Mouse (Mus musculus) ES-E14 (cell line): Measurements from ENCODE around the gene AL731706.2. TPM values are rescaled to one million over a fixed set of nuclear protein-coding genes. Genes with fewer than 3 reads are reported as not detected.
"Not testable (repeated sequence)": the region's sequence is repeated elsewhere in the genome, so short reads cannot be mapped to it uniquely, and the experiment has no call there.

Experiments
- DNase-seq: peaks from one replicate; pipeline ENCODE4 v3.0.0-alpha.2; 2013; ENCODE audit warnings: low read depth, low spot score
- H3K27ac ChIP-seq: 2 replicates; pipeline ENCODE4 v1.5.1; 2012; ENCODE audit warnings: low read depth, mild to moderate bottlenecking, low read length, moderate library complexity, mixed read lengths; ENCODE audit not compliant: poor library complexity, insufficient read depth, severe bottlenecking
- H3K36me3 ChIP-seq: 2 replicates; pipeline ENCODE4 v1.6.1; 2012; ENCODE audit warnings: mild to moderate bottlenecking, low read length, moderate library complexity, mixed read lengths; ENCODE audit not compliant: control insufficient read depth, poor library complexity, insufficient read depth, severe bottlenecking
- H3K4me1 ChIP-seq, 2 experiments: fragments of 150-350 bp in 1 of 2; sonication (generic) in 1 of 2; 2 replicates each; pipeline ENCODE4 v1.6.1; 2012; ENCODE audit warnings: low read length in 2 of 2, mild to moderate bottlenecking in 1 of 2, mixed read lengths in 1 of 2; ENCODE audit not compliant: control insufficient read depth in 2 of 2, insufficient read depth in 2 of 2, poor library complexity in 1 of 2
- H3K4me3 ChIP-seq, 2 experiments: fragments of 150-350 bp in 1 of 2; sonication (generic) in 1 of 2; 2 replicates each; pipeline ENCODE4 v1.5.1; 2012; ENCODE audit warnings: low read length in 2 of 2, low read depth in 1 of 2, mild to moderate bottlenecking in 1 of 2, mixed read lengths in 1 of 2; ENCODE audit not compliant: insufficient read depth in 1 of 2, poor library complexity in 1 of 2, severe bottlenecking in 1 of 2
- H3K9ac ChIP-seq: 2 replicates; pipeline ENCODE4 v1.6.1; 2012; ENCODE audit warnings: low read depth, mild to moderate bottlenecking, low read length, mixed read lengths; ENCODE audit not compliant: poor library complexity, insufficient read depth, severe bottlenecking
- H3K9me3 ChIP-seq: fragments of 150-350 bp; sonication (generic); 2 replicates; pipeline ENCODE4 v1.6.1; 2012; ENCODE audit warnings: low read depth, mild to moderate bottlenecking, low read length; ENCODE audit not compliant: control insufficient read depth, insufficient read depth
- CHD2 ChIP-seq: IDR thresholded peaks from 2 replicates; pipeline ENCODE4 v1.6.1; 2014; ENCODE audit warnings: mild to moderate bottlenecking, low read depth, low read length, inconsistent platforms
- HCFC1 ChIP-seq: IDR thresholded peaks from 2 replicates; pipeline ENCODE4 v1.6.1; 2012; ENCODE audit warnings: low read length, inconsistent platforms, borderline replicate concordance; ENCODE audit not compliant: insufficient read depth
- MAFK ChIP-seq: IDR thresholded peaks from 2 replicates; pipeline ENCODE4 v1.6.1; 2014; ENCODE audit warnings: mild to moderate bottlenecking, low read depth, low read length, inconsistent platforms; ENCODE audit not compliant: insufficient read depth
- ZC3H11A ChIP-seq: IDR thresholded peaks from 2 replicates; pipeline ENCODE4 v1.6.1; 2012; ENCODE audit warnings: low read depth, mild to moderate bottlenecking, inconsistent platforms, low read length, borderline replicate concordance
- ZNF384 ChIP-seq: IDR thresholded peaks from 2 replicates; pipeline ENCODE4 v1.6.1; 2012; ENCODE audit warnings: low read depth, low read length, inconsistent platforms
- in situ Hi-C, 2 experiments: fragments of 600-800 bp; cut with MboI; formaldehyde crosslinking; loops; one replicate each; pipeline ENCODE4 v1.15.1; 2025; ENCODE audit warnings: low sequenced_read_pairs in 2 of 2, inconsistent platforms in 1 of 2; ENCODE audit not compliant: unreplicated experiment in 2 of 2
- total RNA-seq: library from RNA; depleted of rRNA; stranded (reverse); fragments of 300-350 nt; gene quantifications from 2 replicates; pipeline ENCODE4 v1.2.3, GENCODE M21; 2012

Gene AL731706.2
- total RNA-seq, 1 experiment: not detected

DNA sequence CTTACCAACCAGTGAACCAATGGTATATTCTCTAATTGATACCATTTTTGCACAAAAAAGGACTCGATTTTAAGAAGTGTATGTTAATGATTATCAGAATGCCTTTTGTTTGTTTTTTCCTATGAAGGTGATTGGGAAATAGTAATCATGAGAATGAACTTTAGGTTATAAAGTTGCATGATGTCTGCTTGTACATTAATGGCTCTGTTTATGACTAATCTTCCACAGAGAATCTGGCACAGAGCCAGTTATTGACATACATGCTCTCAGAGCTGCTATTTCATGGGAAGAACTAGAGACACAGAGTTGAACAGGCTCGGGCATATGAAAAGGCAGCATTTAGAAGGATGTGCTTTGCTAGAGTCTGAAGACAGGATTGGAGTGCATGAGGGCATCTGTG lies 10.7 kb upstream of the AL731706.2 start:
- no peaks in the 10 kb centered on the region for H3K9me3 ChIP-seq
- in situ Hi-C loops: no loop called here
- no peak for DNase-seq
- H3K36me3 ChIP-seq: no peaks in the 10 kb centered on the region
- H3K9ac ChIP-seq: no peak overlapping the region
- no peak overlapping the region for H3K27ac ChIP-seq
- H3K4me1 ChIP-seq: no peaks in the 10 kb centered on the region
- no peak overlapping the region for H3K4me3 ChIP-seq
- no peak for TF ChIP-seq HCFC1
- no peak for TF ChIP-seq MAFK
- TF ChIP-seq CHD2: no peak
- TF ChIP-seq ZNF384: no peak
- no peak for TF ChIP-seq ZC3H11A

DNA sequence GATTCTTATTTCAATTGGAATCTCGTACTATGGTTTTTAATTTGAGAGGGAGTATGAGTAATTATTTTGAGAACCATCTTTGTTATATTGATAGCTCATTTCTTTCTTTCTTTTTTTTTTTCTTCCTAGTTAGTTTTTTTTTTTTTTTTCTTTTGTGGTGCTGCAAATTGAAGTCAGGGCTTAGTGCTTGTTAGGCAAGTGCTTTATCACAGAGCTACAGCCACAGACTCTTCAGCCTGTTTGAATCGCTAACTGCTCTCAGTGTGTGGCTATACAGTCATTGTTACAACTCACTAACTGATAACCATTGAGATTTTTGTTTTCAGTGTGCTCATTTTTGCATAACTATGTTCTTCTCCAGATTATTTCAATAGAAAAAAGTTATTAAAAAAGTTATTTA lies 9.0 kb upstream of the AL731706.2 start:
- H3K4me3 ChIP-seq: no peak overlapping the region
- H3K9me3 ChIP-seq: no peaks in the 10 kb centered on the region
- no peaks in the 10 kb centered on the region for H3K4me1 ChIP-seq
- no peak overlapping the region for H3K27ac ChIP-seq
- no peak for DNase-seq
- no peak overlapping the region for H3K9ac ChIP-seq
- no peaks in the 10 kb centered on the region for H3K36me3 ChIP-seq
- in situ Hi-C loops: no loop called here
- no peak for TF ChIP-seq MAFK
- no peak for TF ChIP-seq HCFC1
- no peak for TF ChIP-seq ZC3H11A
- no peak for TF ChIP-seq CHD2
- no peak for TF ChIP-seq ZNF384

DNA sequence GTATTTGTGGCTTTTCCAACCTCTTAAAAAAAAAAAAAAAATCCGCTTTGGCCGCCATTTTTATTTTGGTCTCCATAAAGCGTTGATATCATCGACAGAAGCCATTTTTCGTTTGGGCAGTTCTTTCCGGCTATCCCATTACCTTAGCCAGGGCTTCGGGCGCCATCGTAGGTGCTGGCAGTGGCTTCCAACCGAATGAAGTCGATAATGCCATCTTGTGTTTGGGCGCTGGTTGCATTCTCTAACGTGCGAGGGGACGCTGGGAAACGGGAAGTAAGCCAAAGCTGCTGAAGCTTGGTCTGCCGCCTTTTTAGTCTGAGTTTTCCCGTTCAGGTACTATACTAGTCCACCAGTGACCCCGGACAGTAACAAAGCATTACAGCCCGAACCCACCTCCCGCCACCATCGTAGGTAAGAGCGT lies 6.5 kb upstream of the AL731706.2 start:
- no peaks in the 10 kb centered on the region for H3K36me3 ChIP-seq
- in situ Hi-C loops: no loop called here
- H3K9me3 ChIP-seq: no peaks in the 10 kb centered on the region
- H3K27ac ChIP-seq: no peak overlapping the region; the same call in 1 of the 2 replicates
- TF ChIP-seq ZC3H11A: no peak
- peak; percentile 99 for TF ChIP-seq HCFC1
- no peak; the same call in 1 of the 2 replicates for TF ChIP-seq ZNF384
- TF ChIP-seq MAFK: no peak
- TF ChIP-seq CHD2: no peak
- peak overlapping the region; percentile 96 for H3K9ac ChIP-seq
- DNase-seq: peak; percentile 85
- H3K4me3 ChIP-seq: peak overlapping the region; percentile 80 to 99
- H3K4me1 ChIP-seq: no peaks in the 10 kb centered on the region

DNA sequence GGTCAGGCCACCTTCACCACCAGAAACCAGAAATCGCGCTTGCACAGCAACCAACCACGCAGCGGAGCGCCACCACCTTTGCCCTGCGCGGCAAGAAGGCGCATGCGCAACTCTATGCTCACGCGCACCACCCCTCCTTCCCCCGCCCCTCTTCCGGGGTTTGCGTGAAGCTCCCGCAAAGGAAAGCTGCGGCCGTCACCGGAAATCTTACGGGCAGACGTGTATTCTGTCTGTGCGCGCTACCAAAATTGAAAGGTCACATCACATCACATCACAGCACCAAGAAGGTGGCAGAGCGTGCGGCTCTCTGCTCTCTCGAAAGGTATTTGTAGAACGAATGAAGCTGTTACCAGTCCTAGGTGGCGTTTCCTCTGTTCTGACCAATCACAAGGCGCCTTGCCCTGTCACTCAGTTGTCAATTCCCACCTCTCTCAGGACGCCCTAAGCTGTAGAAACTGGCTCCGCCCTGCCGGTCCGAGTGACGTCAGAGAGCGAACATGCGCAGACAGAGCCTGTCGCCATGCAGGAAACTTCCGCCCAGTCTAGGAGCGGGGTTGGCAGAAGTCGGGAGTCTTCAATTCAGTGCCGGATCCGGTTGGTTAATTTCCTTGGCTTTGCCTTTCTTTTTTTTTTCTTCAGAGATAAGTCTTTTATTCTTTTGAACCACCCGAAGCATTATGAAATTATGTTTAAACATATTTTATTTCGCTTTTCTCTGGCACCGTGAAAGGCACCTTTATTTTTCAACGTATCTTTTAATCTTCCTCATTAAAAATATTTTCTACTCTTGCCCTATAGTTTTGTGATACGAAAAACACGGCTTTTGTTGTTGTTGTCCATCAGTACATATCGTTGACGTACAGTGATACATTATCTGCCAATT lies 5.8 kb upstream of the AL731706.2 start, which contains the start of the genes Slx4ip, AL731706.1 and Mkks:
Slx4ip (plus strand) TSS at position 151 of the 883 bp plus-strand sequence.
AL731706.1 (minus strand) TSS at position 322 of the 883 bp plus-strand sequence.
Mkks (minus strand) TSS at position 322 of the 883 bp plus-strand sequence.
- TF ChIP-seq CHD2 (no peak), ZNF384 (peak; percentile 95; the same call in 1 of the 2 replicates), HCFC1 (no peak), MAFK (no peak), ZC3H11A (no peak)
- H3K27ac ChIP-seq: peak within 1 kb of the TSS; percentile 99
- H3K4me3 ChIP-seq: peak within 1 kb of the TSS; percentile 80 to 100
- in situ Hi-C loops: no loop called here
- peak within 1 kb of the TSS; percentile 100 for H3K9ac ChIP-seq
- H3K4me1 ChIP-seq: no peaks in the 10 kb centered on the region
- H3K9me3 ChIP-seq: no peaks in the 10 kb centered on the region
- no peaks in the 10 kb centered on the region for H3K36me3 ChIP-seq
- peak; percentile 97 for DNase-seq

DNA sequence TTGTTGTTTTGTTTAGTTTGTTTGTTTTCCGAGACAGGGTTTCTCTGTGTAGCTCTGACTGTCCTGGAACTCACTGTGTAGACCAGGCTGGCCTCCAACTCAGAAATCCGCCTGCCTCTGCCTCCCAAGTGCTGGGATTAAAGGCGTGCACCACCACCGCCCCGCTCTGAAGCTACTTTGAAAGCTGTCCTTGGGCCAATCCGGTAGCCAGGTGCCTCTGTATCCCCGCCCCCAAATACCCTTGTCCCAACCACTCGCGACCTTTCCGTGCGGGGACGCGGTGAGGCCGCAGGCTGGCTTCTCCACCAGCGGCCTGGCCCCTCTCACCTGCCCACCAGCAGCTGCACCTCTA lies 5.2 kb upstream of the AL731706.2 start:
- in situ Hi-C loops, H3K4me1 ChIP-seq, H3K9me3 ChIP-seq, H3K36me3 ChIP-seq: not testable (repeated sequence)
- H3K9ac ChIP-seq: peak overlapping the region; percentile 100
- peak overlapping the region; percentile 99 for H3K27ac ChIP-seq
- peak overlapping the region; percentile 76 to 100 for H3K4me3 ChIP-seq
- peak; percentile 69 for DNase-seq
